Mouse (Mus musculus) myocyte (in vitro differentiated cells): ENCODE results near the gene Dact2. TPM values are rescaled to one million over a fixed set of nuclear protein-coding genes. Genes with fewer than 3 reads are reported as not detected.

Experiments used
- H3K27me3 ChIP-seq: one replicate; pipeline ENCODE4 v1.6.1; 2011; ENCODE audit not compliant: control insufficient read depth, insufficient read depth, insufficient read length
- H3K36me3 ChIP-seq: one replicate; pipeline ENCODE4 v1.6.1; 2011; ENCODE audit not compliant: control insufficient read depth, insufficient read depth
- H3K4me2 ChIP-seq: one replicate; pipeline ENCODE4 v1.6.1; 2011; ENCODE audit warnings: low read depth, control low read depth
- H3K4me3 ChIP-seq: one replicate; pipeline ENCODE4 v1.5.1; 2011; ENCODE audit warnings: mild to moderate bottlenecking, control low read depth, moderate library complexity
- H3K79me2 ChIP-seq: one replicate; pipeline ENCODE4 v1.6.1; 2011; ENCODE audit not compliant: control insufficient read depth, insufficient read depth
- H3ac ChIP-seq: one replicate; pipeline ENCODE4 v1.6.1; 2011; ENCODE audit not compliant: control insufficient read depth, insufficient read length
- CEBPB ChIP-seq: IDR thresholded peaks from 2 replicates; pipeline ENCODE4 v1.6.1; 2011; ENCODE audit warnings: mild to moderate bottlenecking, moderate library complexity; ENCODE audit not compliant: poor library complexity, insufficient read depth, severe bottlenecking
- E2F4 ChIP-seq: IDR thresholded peaks from one replicate; pipeline ENCODE4 v1.6.1; 2011; ENCODE audit warnings: mild to moderate bottlenecking, control low read depth, moderate library complexity; ENCODE audit not compliant: insufficient read depth
- MAX ChIP-seq: IDR thresholded peaks from one replicate; pipeline ENCODE4 v1.6.1; 2011; ENCODE audit warnings: low read depth, mild to moderate bottlenecking, control low read depth
- MYOD1 ChIP-seq, 3 experiments: IDR thresholded peaks; one replicate each; pipeline ENCODE4 v1.6.1; 2011; ENCODE audit warnings: control low read depth in 2 of 3, low read depth in 2 of 3, mild to moderate bottlenecking in 2 of 3, moderate library complexity in 1 of 3; ENCODE audit not compliant: insufficient read length in 2 of 3, control insufficient read depth in 1 of 3
- MYOG ChIP-seq, 3 experiments: IDR thresholded peaks; one replicate each; pipeline ENCODE4 v1.6.1; 2011; ENCODE audit warnings: control low read depth in 2 of 3, low read depth in 2 of 3, mild to moderate bottlenecking in 2 of 3; ENCODE audit not compliant: insufficient read length in 2 of 3, control insufficient read depth in 1 of 3, insufficient read depth in 1 of 3
- POLR2A ChIP-seq: IDR thresholded peaks from one replicate; pipeline ENCODE4 v1.6.1; 2011; ENCODE audit warnings: low read depth, mild to moderate bottlenecking, control low read depth, moderate library complexity; ENCODE audit not compliant: insufficient read length
- POLR2AphosphoS2 ChIP-seq: IDR thresholded peaks from one replicate; pipeline ENCODE4 v1.6.1; 2011; ENCODE audit warnings: low read depth, control low read depth; ENCODE audit not compliant: insufficient read length
- REST ChIP-seq: IDR thresholded peaks from one replicate; pipeline ENCODE4 v1.6.1; 2011; ENCODE audit warnings: mild to moderate bottlenecking, control low read depth, moderate library complexity; ENCODE audit not compliant: insufficient read depth, insufficient read length
- SRF ChIP-seq: IDR thresholded peaks from one replicate; pipeline ENCODE4 v1.6.1; 2011; ENCODE audit warnings: low read depth; ENCODE audit not compliant: control insufficient read depth, insufficient read length
- TCF12 ChIP-seq: IDR thresholded peaks from one replicate; pipeline ENCODE4 v1.6.1; 2011; ENCODE audit warnings: mild to moderate bottlenecking, control low read depth; ENCODE audit not compliant: poor library complexity, insufficient read depth, severe bottlenecking
- TCF3 ChIP-seq: IDR thresholded peaks from one replicate; pipeline ENCODE4 v1.6.1; 2011; ENCODE audit warnings: low read depth, control low read depth; ENCODE audit not compliant: insufficient read length
- USF1 ChIP-seq: IDR thresholded peaks from one replicate; pipeline ENCODE4 v1.6.1; 2011; ENCODE audit warnings: low read depth, mild to moderate bottlenecking, control low read depth, moderate library complexity
- polyA plus RNA-seq: library from polyadenylated mRNA; unstranded; fragments of >200 nt; fragmentation: generic; extraction: Trizol; gene quantifications from one replicate; pipeline ENCODE4 v1.2.1, GENCODE M21; 2012; ENCODE audit warnings: missing spikeins

The Dact2 gene
- polyA plus RNA-seq, 1 experiment = 0.95 TPM

DNA sequence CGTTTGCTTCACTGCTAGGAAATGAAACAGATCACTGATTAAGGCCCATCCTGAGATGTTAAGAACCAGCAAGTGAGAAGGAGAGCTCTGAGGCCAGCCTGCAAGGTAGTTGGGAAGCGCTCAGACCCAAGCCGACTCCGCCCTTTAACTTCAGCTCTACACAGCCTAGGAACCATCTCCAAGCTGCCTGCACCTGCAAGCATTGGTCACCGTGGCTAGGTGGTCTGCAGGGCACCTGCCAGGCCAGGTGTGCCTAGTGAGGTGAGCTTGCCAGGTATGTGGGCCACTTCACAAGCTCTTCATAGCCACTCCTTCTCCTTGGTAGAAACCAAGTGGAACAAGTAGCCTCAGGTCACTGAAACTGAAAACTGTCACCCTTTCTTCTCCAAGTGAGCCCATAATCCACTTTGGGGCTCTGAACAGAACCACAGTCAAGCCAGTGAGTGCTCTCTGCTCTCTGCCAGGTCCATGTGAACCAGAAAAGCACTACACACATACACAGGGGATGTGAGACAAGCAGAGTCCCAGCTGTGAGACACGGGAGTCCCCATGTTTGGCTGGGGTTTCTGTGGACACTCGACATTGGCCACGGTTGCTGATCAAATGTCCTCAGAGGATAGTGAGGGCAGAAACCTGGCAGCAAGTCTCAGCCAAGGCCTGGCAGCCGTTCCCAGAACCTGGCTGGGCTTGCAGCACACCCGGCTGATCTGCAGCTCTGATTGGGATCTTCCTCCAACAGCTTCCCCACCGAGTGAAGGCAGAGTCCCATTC is 40.3 kb upstream of the Dact2 start:
- Histone ChIP-seq H3K27me3 (no peaks in the 10 kb centered on the region), H3K36me3 (no peaks in the 10 kb centered on the region), H3K79me2 (no peaks in the 10 kb centered on the region), H3K4me2 (no peak overlapping the region), H3K4me3 (no peak overlapping the region), H3ac (no peak overlapping the region)
- TF ChIP-seq SRF = no peak
- TF ChIP-seq MYOG (IDR thresholded peaks at IDR 0.05; ENCODE audit: control insufficient read depth in 1 of 3, insufficient read depth in 1 of 3, insufficient read length in 2 of 3, low read depth in 2 of 3) = peak in 1 of 3 experiments; percentile 33

GRCm38 (mm10) chr17:14242634-14243033 is 38.5 kb upstream of the Dact2 start:
- peak overlapping the region; percentile 13 for H3K4me2 ChIP-seq
- no peak overlapping the region for H3K4me3 ChIP-seq
- H3ac ChIP-seq = no peak overlapping the region
- no peaks in the 10 kb centered on the region for H3K27me3 ChIP-seq
- no peak for TF ChIP-seq E2F4
- TF ChIP-seq MYOD1 (IDR thresholded peaks at IDR 0.05; ENCODE audit: control insufficient read depth in 1 of 3, insufficient read length in 2 of 3, low read depth in 2 of 3) = peak in 2 of 3 experiments; percentile 37 to 60
- TF ChIP-seq USF1 = no peak
- TF ChIP-seq TCF3 = no peak
- peak; percentile 1 for TF ChIP-seq TCF12
- no peak for TF ChIP-seq POLR2AphosphoS2
- no peak for TF ChIP-seq REST
- TF ChIP-seq MYOG (IDR thresholded peaks at IDR 0.05; ENCODE audit: control insufficient read depth in 1 of 3, insufficient read depth in 1 of 3, insufficient read length in 2 of 3, low read depth in 2 of 3) = no peak
- no peak for TF ChIP-seq MAX
- no peaks in the 10 kb centered on the region for H3K79me2 ChIP-seq
- no peaks in the 10 kb centered on the region for H3K36me3 ChIP-seq

GRCm38 (mm10) chr17:14239960-14240359 is 35.9 kb upstream of the Dact2 start:
- TF ChIP-seq MYOG (IDR thresholded peaks at IDR 0.05; ENCODE audit: control insufficient read depth in 1 of 3, insufficient read depth in 1 of 3, insufficient read length in 2 of 3, low read depth in 2 of 3) (peak; percentile 58 to 91 (median 69)), MYOD1 (IDR thresholded peaks at IDR 0.05; ENCODE audit: control insufficient read depth in 1 of 3, insufficient read length in 2 of 3, low read depth in 2 of 3) (peak; percentile 29 to 97 (median 85)), TCF3 (peak; percentile 7), TCF12 (peak; percentile 35), POLR2A (no peak), CEBPB (0 out of 2 replicates have a peak, but pooled peaks have one; percentile 6), MAX (no peak)
- H3ac ChIP-seq = no peak overlapping the region
- H3K4me2 ChIP-seq = peak overlapping the region; percentile 38
- H3K27me3 ChIP-seq = no peaks in the 10 kb centered on the region
- H3K36me3 ChIP-seq = no peaks in the 10 kb centered on the region
- no peaks in the 10 kb centered on the region for H3K79me2 ChIP-seq
- no peak overlapping the region for H3K4me3 ChIP-seq

- no peak overlapping the region for H3K4me2 ChIP-seq
- TF ChIP-seq POLR2A (no peak), SRF (no peak), MAX (no peak), TCF3 (no peak), MYOD1 (IDR thresholded peaks at IDR 0.05; ENCODE audit: control insufficient read depth in 1 of 3, insufficient read length in 2 of 3, low read depth in 2 of 3) (no peak), POLR2AphosphoS2 (no peak), E2F4 (no peak), CEBPB (no peak), REST (no peak), TCF12 (no peak), USF1 (no peak), MYOG (IDR thresholded peaks at IDR 0.05; ENCODE audit: control insufficient read depth in 1 of 3, insufficient read depth in 1 of 3, insufficient read length in 2 of 3, low read depth in 2 of 3) (no peak)
- no peaks in the 10 kb centered on the region for H3K27me3 ChIP-seq
- H3K4me3 ChIP-seq = no peak overlapping the region
- no peaks in the 10 kb centered on the region for H3K36me3 ChIP-seq
- no peak overlapping the region for H3ac ChIP-seq
- no peaks in the 10 kb centered on the region for H3K79me2 ChIP-seq
Measured at GRCm38 (mm10) chr17:14237134-14237533, 33.0 kb upstream of the Dact2 start.

- no peak for TF ChIP-seq USF1
- no peak for TF ChIP-seq SRF
- TF ChIP-seq MYOD1 (IDR thresholded peaks at IDR 0.05; ENCODE audit: control insufficient read depth in 1 of 3, insufficient read length in 2 of 3, low read depth in 2 of 3) = no peak
- no peak for TF ChIP-seq POLR2AphosphoS2
- no peak for TF ChIP-seq TCF3
- no peak for TF ChIP-seq POLR2A
- TF ChIP-seq E2F4 = no peak
- TF ChIP-seq MAX = no peak
- TF ChIP-seq CEBPB = no peak
- no peak for TF ChIP-seq REST
- no peak for TF ChIP-seq TCF12
- TF ChIP-seq MYOG (IDR thresholded peaks at IDR 0.05; ENCODE audit: control insufficient read depth in 1 of 3, insufficient read depth in 1 of 3, insufficient read length in 2 of 3, low read depth in 2 of 3) = no peak
- Histone ChIP-seq H3K4me3 (no peak overlapping the region), H3K36me3 (no peaks in the 10 kb centered on the region), H3ac (no peak overlapping the region), H3K79me2 (no peaks in the 10 kb centered on the region), H3K27me3 (no peaks in the 10 kb centered on the region), H3K4me2 (no peak overlapping the region)
Measured at GRCm38 (mm10) chr17:14234774-14235389, 30.8 kb upstream of the Dact2 start.
